Mouse (Mus musculus) cerebellum, adult (tissue): ENCODE measurements around the gene Anapc2.

Source experiments
- ATAC-seq: cut with Nextera tagmentation; 2 replicates; pipeline ENCODE4 v1.9.2; 2017; ENCODE audit warnings: mild to moderate bottlenecking, moderate library complexity, mixed read lengths; ENCODE audit not compliant: insufficient number of reproducible peaks, low FRiP score, low TSS enrichment

Anapc2 gene

GRCm38 (mm10) chr2:25333569-25333968 is 61.3 kb downstream of the Anapc2 start:
- no peak for ATAC-seq
